Mouse (Mus musculus): ENCODE data around the gene Arhgef40. TPM values are rescaled to one million over a fixed set of nuclear protein-coding genes. Genes with fewer than 3 reads are reported as not detected.

Gene Arhgef40
- total RNA-seq, 2 experiments from 2014 or later, result 46.6 to 51.6 TPM

- no peak for DNase-seq
These were observed 13.0 kb downstream of the Arhgef40 start for GRCm38 (mm10) chr14:51997483-51997882.

DNA sequence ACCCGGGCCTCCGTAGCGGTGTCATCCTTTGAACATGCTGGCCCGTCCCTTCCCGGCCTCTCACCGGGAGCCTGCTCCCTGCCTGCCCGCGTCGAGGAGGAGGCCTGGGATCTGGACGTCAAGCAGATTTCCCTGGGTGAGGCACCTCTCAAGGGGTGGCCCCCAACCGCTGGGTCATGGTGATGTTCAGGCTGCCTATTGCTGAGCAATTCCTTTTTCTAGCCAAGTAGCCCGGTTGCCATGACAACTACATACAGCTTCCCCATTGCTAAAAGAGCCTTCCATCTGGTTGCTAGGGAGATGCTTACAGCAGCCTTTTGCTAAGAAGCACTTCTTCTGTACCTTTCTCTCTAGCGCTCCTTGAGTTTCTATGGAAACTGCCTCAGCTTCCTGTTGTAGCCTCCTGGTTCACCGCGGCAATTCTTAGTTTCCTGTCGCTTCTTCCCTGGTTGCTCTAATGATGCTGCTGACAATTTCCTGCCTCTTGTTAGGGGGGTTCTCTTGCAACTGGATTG lies 19.5 kb downstream of the Arhgef40 start:
- DNase-seq, result peak in 1 of 2 experiments; percentile 22

DNA sequence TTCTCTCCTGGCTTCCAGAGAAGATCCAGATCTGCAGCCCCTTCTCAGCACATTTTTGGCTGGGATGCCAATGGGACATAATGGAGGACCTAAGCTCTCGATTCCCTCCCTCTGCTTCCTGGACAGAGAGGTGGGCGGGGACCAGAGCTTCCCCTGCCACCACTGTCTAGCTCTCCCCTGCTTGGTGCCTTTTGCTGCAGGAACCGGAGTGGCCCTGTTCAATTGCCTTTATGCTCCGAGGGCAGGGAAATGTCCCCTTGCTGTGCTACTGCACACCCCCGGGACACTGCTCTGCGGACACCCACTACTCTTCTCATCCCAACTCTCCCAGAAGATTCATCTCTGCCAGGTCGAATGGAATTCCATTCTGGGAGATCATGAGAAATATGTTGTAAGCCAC lies 20.6 kb downstream of the Arhgef40 start:
- no peak for DNase-seq

- DNase-seq, result no peak
These were observed 21.1 kb downstream of the Arhgef40 start for GRCm38 (mm10) chr14:52005616-52006015.

DNA sequence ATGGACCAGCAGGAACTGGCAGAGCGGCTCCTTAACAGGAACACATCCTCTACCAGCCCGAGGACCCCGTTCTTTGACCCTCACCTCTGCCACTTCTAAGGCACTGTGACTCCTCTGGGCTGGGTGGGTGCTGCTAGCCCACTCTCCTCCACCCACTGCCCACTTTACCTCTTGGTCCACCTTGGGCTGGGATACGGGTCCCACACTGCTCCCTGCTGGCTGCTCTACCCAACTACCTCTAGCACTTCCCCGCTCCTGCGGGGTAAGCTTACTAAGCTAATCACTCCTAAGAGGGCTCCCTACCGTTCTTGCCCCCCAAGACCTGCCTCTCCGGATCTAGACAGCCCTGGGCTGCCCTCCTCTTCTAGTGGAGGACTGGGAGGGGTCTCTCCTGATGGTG lies 21.7 kb downstream of the Arhgef40 start:
- no peak for DNase-seq

DNA sequence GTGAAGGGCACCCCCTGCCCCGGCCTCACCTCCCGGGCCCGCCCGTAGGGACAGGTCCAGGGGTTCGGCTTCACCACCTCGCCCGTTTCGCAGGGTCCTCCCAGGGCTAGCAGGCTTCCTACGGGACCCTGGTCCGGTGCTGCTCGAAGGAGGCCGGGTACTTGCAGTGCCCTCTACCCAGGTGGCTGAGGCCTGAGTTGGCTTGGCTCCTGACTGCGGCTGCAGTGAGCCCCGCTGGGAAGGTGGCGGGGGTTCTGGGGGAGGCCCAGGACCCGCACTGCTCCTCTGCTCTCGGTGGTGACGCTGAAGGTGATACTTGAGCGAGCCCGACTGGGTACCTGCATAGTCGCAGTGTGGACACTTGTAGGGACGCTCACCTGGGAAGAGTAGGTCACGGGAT lies 22.3 kb downstream of the Arhgef40 start:
- no peak for DNase-seq

- DNase-seq, result peak; percentile 92 to 95
These were observed 24.0 kb downstream of the Arhgef40 start for GRCm38 (mm10) chr14:52008321-52009203.

- DNase-seq, result no peak
These were observed 24.8 kb downstream of the Arhgef40 start for GRCm38 (mm10) chr14:52009361-52009760.

DNA sequence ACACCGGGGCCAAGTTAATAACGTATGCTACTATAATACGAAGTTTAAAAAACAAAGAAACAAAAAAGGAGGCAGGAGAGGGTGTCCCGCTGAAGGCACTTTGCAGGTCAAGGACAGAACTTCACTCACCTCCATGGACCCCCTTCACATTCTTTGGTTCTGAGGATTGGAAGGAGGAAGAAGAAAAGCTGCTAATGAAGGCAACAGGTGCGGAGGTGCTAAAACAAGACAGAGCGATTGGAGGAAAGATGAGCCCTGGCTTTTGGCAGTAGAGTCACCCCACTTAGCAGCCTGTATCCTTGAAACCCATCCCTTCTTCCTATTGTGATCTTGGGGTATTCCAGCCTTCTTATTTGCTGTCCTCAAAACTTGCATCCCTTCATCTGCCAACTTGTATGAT lies 25.3 kb downstream of the Arhgef40 start:
- DNase-seq, result no peak

GRCm38 (mm10) chr14:52010446-52011111 lies 26.1 kb downstream of the Arhgef40 start:
- DNase-seq, result peak in 1 of 2 experiments; percentile 20

DNA sequence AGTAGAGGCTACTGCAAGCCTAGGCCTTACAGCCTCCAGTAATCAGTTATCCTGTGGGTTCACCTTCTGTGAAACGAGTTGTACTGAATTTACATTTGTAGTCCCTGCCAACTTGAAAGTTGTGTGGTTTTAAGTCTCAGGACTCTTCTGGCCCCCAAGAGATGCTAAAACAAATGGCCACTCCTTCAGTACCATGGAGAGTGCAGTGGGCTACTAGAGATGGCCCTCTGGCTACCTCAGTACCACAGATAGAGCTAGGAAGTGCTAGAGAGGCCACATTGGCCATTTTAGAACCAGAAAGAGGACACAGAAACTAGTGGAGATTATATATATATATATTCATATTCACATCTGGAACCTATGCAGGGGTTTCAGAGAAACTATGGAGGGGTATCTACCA lies 27.2 kb downstream of the Arhgef40 start:
- DNase-seq, result no peak

DNA sequence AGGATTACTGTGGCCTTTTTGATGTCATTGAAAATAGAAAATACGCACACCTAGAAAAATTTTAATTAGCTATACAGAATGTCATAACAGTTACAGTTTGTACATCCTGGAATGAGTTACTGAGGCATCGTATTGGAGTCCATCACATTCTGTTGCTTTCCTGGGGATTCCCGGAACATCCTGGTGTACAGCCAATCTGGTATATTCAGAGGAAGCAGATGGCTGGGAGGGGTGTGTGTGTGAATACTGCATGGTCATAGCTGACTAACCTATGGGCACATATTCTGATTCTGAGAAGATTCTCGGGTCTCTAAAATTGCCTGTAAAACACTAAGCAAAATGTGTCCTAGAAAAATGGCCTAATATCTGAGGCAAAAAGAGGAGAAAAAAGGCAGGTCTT lies 27.6 kb downstream of the Arhgef40 start:
- no peak for DNase-seq

DNA sequence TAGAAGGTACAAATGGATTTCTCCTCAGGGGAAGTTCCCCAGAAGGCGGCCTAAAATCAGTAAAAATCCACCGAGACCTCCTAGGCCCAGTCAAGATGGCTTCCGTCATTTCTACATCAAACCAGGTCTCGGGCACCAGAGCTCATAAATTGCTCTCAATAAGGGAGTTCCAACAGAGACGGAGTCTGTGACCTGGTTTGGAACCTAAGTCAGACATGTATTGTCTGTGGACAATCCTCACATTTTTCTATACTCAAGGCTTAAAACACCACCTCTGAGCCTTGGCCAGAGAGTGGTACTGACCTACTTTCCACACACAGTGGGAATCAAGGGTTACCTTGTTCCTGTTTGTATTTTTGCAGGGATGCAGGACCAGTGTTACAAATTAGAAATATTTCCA lies 28.0 kb downstream of the Arhgef40 start:
- DNase-seq, result no peak

DNA sequence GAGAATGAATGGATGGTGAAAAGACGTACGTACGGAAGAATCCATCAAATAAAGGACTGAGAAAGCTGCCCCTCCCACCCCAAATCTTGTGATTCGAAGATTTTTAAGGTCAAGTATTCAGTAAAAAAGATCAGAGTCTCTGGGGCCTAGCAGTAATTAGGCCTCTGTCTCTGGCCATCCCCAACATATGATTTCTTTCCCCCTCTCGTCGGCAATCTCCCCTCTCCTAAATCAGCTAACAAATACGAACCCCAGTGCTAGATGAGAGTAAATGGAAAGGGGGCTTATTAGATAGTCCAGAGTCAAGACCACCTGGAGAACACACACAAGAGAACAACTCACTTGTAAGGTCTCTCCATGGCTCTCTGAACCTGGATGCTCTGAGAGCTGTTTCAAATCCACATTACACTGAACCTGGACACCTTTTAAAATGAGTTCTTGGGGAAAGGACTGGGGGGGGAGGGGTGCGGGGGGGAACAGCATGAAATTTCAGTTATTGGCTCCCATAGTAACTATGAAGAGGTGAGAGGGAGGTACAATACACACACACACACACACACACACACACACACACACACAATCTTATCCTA lies 28.6 kb downstream of the Arhgef40 start:
- DNase-seq, result no peak

GRCm38 (mm10) chr14:52013771-52014219 lies 29.3 kb downstream of the Arhgef40 start:
- peak; percentile 55 to 73 for DNase-seq

DNA sequence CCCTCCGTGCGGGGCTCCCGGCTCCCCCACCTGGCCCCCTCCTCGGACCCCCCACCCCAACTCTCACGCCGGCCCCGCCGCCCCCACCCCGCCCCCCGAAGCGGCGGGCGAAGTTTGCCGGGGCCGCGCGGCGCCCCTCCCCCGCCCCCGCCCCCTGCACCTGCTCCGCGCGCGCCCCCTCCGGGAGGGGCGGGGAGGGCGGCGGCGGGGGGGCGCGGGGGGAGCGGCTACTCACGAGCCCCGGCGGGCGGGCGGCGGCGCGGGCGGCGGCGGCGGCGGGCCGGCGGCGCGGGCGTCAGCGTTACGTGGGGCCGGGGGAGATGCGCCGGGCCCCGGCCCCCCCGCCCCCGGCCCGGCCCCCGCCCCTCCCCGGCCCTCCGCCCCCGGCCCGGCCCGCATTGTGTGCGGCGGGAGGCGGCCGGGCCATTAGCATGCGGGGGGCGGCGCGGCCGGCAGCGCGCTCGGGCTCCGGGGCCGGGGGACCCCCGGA lies 29.8 kb downstream of the Arhgef40 start:
- DNase-seq, result no peak

DNA sequence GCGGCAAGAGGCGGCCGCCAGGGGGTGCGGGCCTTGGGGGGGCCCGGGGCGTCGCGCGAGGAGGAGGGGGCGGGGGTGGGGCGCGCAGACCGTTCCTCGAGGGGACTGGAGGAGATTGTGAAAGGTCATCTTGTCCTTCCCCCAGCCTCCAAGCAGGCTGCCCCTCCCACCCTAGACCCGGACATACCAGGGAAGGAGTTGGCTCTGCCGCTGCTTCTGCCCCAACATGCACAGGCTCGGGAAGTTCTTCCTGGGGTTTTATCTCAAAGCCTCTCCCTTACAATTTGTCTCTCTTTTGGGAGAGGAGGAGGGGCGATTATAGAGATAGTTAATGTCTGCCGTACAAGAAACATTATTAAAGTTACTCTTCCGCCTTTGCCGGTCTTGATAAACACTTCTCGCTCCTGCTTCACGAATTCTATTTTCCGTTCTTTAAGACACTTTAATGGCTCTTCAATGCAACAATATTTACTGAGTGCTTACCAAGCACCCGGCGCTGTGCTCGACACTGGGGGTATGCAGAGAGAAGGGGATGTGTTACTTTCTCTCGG lies 30.3 kb downstream of the Arhgef40 start:
- peak; percentile 65 to 76 for DNase-seq

GRCm38 (mm10) chr14:52015445-52016100 lies 31.1 kb downstream of the Arhgef40 start, which contains the start of gene Tmem253:
Gene Tmem253, plus strand, starts transcription at chr14:52015658.
- no peak for DNase-seq

DNA sequence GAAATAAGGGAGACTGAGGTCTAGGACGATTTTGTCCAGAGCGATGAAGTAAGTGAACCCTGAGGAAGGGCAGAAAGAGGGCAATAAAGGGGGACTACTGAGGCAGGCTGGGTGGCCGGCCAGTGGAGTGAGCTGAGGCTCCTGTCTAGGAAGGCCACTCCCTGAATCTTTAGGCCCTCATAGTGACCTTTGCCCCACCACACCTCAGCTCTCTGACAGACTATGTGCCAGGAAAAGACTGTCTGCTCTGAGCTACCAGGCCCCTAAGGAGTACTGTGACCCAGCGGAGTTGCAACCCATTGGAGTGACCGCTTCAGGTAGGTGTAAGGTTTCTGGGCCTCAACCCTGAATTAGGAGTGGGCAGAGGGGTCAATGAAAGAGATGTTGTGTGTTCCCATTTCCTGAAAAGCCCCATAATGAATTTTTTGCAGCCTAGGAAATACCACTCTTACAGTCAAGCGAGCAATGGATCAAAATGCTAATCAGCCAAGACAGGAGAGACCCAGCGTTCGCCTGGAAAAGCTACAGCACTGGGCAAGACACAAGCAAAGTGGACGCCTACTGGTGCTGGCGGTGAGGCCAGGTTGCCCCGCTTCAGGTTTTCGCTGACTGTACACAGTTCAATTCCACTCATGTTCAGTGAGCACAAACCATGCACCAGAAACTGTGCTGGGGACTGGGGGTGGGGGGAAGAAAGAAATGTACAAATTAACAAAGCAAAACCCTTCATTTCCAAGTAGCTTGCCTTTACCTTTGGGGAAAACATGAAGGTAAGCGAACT lies 32.3 kb downstream of the Arhgef40 start:
- DNase-seq, result no peak

GRCm38 (mm10) chr14:52017662-52018061 lies 33.1 kb downstream of the Arhgef40 start:
- DNase-seq, result no peak
